Mouse (Mus musculus) regulatory T cell (primary cell): ENCODE data around the gene Slc25a25.
"Not testable (repeated sequence)": the region's sequence is repeated elsewhere in the genome, so short reads cannot be mapped to it uniquely, and the experiment has no call there.

Source experiments
- in situ Hi-C: fragments of 300-600 bp; cut with MboI, MseI; formaldehyde crosslinking; loops from one replicate; pipeline ENCODE4 v1.15.1; 2025; ENCODE audit warnings: high pct_unique_total_duplicates

The Slc25a25 gene

GRCm38 (mm10) chr2:32450881-32451844 lies at the start of gene Slc25a25:
Slc25a25 (minus strand) TSS chr2:32451445.
- in situ Hi-C loops = no loop called here

- in situ Hi-C loops = no loop called here
Observed at GRCm38 (mm10) chr2:32500461-32500860, 49.2 kb upstream of the Slc25a25 start.

- in situ Hi-C loops = no loop called here
Observed at GRCm38 (mm10) chr2:32499365-32499764, 48.1 kb upstream of the Slc25a25 start.

- in situ Hi-C loops = no loop called here
Observed at GRCm38 (mm10) chr2:32496190-32496589, 44.9 kb upstream of the Slc25a25 start.

- in situ Hi-C loops = no loop called here
Observed at GRCm38 (mm10) chr2:32495185-32495726, 44.0 kb upstream of the Slc25a25 start.

- in situ Hi-C loops = no loop called here
Observed at GRCm38 (mm10) chr2:32494522-32494921, 43.3 kb upstream of the Slc25a25 start.

GRCm38 (mm10) chr2:32493301-32493701 lies 42.1 kb upstream of the Slc25a25 start:
- in situ Hi-C loops = no loop called here

GRCm38 (mm10) chr2:32492661-32493060 lies 41.4 kb upstream of the Slc25a25 start:
- in situ Hi-C loops = no loop called here

GRCm38 (mm10) chr2:32490730-32491129 lies 39.5 kb upstream of the Slc25a25 start:
- in situ Hi-C loops = not testable (repeated sequence)

- in situ Hi-C loops = loop anchor here (5.0 kb wide), 2 partner anchors 74 to 86 kb away; no protein-coding TSS in a partner anchor
Observed at GRCm38 (mm10) chr2:32488679-32489078, 37.4 kb upstream of the Slc25a25 start.

GRCm38 (mm10) chr2:32487124-32487623 lies 35.9 kb upstream of the Slc25a25 start:
- in situ Hi-C loops = loop anchor here (5.0 kb wide), 2 partner anchors 75 to 85 kb away; no protein-coding TSS in a partner anchor

- in situ Hi-C loops = loop anchor here (5.0 kb wide), 2 partner anchors 76 to 84 kb away; no protein-coding TSS in a partner anchor
Observed at GRCm38 (mm10) chr2:32486155-32486554, 34.9 kb upstream of the Slc25a25 start.

- in situ Hi-C loops = loop anchor here (5.0 kb wide), 2 partner anchors 77 to 83 kb away; no protein-coding TSS in a partner anchor
Observed at GRCm38 (mm10) chr2:32485751-32486150, 34.5 kb upstream of the Slc25a25 start.

GRCm38 (mm10) chr2:32484933-32485332 lies 33.7 kb upstream of the Slc25a25 start:
- in situ Hi-C loops = loop anchor here (5.0 kb wide), 2 partner anchors 77 to 83 kb away; no protein-coding TSS in a partner anchor

GRCm38 (mm10) chr2:32483179-32483875 lies 32.1 kb upstream of the Slc25a25 start:
- in situ Hi-C loops = no loop called here

- in situ Hi-C loops = no loop called here
Observed at GRCm38 (mm10) chr2:32482351-32482750, 31.1 kb upstream of the Slc25a25 start.

GRCm38 (mm10) chr2:32475361-32475760 lies 24.1 kb upstream of the Slc25a25 start:
- in situ Hi-C loops = not testable (repeated sequence)

GRCm38 (mm10) chr2:32471681-32472061 lies 20.4 kb upstream of the Slc25a25 start:
- in situ Hi-C loops = no loop called here

GRCm38 (mm10) chr2:32471001-32471680 lies 19.9 kb upstream of the Slc25a25 start:
- in situ Hi-C loops = no loop called here

GRCm38 (mm10) chr2:32464212-32464891 lies 13.1 kb upstream of the Slc25a25 start:
- in situ Hi-C loops = no loop called here
